Comparison of ENCODE assay signal across 16 mouse cellular contexts in genomic region chr19:5603664-5604063, GRCm38 (mm10). TPM values are rescaled to one million over a fixed set of nuclear protein-coding genes. Genes with fewer than 3 reads are reported as not detected.
DNase-seq lines count a peak whose midpoint lies in the region; ATAC-seq and TF ChIP-seq lines count a peak whose summit lies in the region.
"Had no signal": no experiment of that assay in that cellular context is flagged by ENCODE, and none has a peak within 500 bp of the region (broad histone marks: within the 10 kb centered on the region; RNA-seq: fewer than 3 reads in every experiment).

No protein-coding gene starts in this region.

- H3K79me2 ChIP-seq in MEL (ENCODE audit: control insufficient read depth, insufficient read depth, low read length, poor library complexity) = peaks cover 12% of the 10 kb centered on the region

- no peak overlapping the region for H3K27ac ChIP-seq in forebrain, embryonic 10.5 days
- no peak overlapping the region for H3K27ac ChIP-seq in forebrain, embryonic 14.5 days (ENCODE audit: low read depth, low read length)
- H3K27ac ChIP-seq in hindbrain, embryonic 13.5 days = no peak overlapping the region
- H3K27ac ChIP-seq in hindbrain, embryonic 14.5 days = no peak overlapping the region
- H3K27ac ChIP-seq in MEL (ENCODE audit: control insufficient read depth, low read depth, low read length) = no peak overlapping the region
- no peak overlapping the region for H3K27ac ChIP-seq in liver, embryonic 11.5 days (ENCODE audit: low read depth, low read length)
- H3K27ac ChIP-seq: embryonic facial prominence, embryonic 15.5 days; liver, embryonic 14.5 days; midbrain, embryonic 15.5 days had no signal

- TF ChIP-seq EP300 in MEL (IDR thresholded peaks at IDR 0.05; ENCODE audit: low read depth in 1 of 2, low read length in 2 of 2) = no peak

- TF ChIP-seq POLR2A in MEL (IDR thresholded peaks at IDR 0.05; ENCODE audit: control insufficient read depth in 1 of 2, insufficient read depth in 1 of 2, low read depth in 1 of 2, low read length in 2 of 2, poor library complexity in 1 of 2) = no peak

- H3K9ac ChIP-seq in forebrain, embryonic 14.5 days (ENCODE audit: low read length) = no peak overlapping the region
- peak overlapping the region; percentile 97; the same call in 1 of the 2 replicates for H3K9ac ChIP-seq in hindbrain, embryonic 13.5 days
- no peak overlapping the region for H3K9ac ChIP-seq in hindbrain, embryonic 14.5 days
- H3K9ac ChIP-seq in MEL (ENCODE audit: control insufficient read depth, low read depth, low read length, poor library complexity, severe bottlenecking) = no peak overlapping the region
- H3K9ac ChIP-seq in liver, embryonic 11.5 days (ENCODE audit: low read depth, low read length) = no peak overlapping the region
- H3K9ac ChIP-seq: embryonic facial prominence, embryonic 15.5 days; midbrain, embryonic 15.5 days had no signal

- TF ChIP-seq RAD21 in MEL (IDR thresholded peaks at IDR 0.05; ENCODE audit: low read depth, low read length) = no peak

- peak overlapping the region; percentile 100; the same call in 1 of the 2 replicates for H3K4me3 ChIP-seq in forebrain, embryonic 10.5 days
- H3K4me3 ChIP-seq in forebrain, embryonic 14.5 days (ENCODE audit: low read depth, low read length) = no peak overlapping the region
- no peak overlapping the region for H3K4me3 ChIP-seq in hindbrain, embryonic 13.5 days
- H3K4me3 ChIP-seq in hindbrain, embryonic 14.5 days (replicated peaks; ENCODE audit: low read length) = no peak overlapping the region
- H3K4me3 ChIP-seq in MEL (ENCODE audit: control insufficient read depth in 1 of 2, insufficient read depth in 1 of 2, low read depth in 2 of 2, low read length in 2 of 2) = no peak overlapping the region
- no peak overlapping the region for H3K4me3 ChIP-seq in liver, embryonic 11.5 days (ENCODE audit: low read depth, low read length)
- H3K4me3 ChIP-seq: midbrain, embryonic 15.5 days had no signal

- no peak overlapping the region for H3K4me2 ChIP-seq in forebrain, embryonic 14.5 days (ENCODE audit: low read length)
- peak overlapping the region; percentile 95; the same call in 1 of the 2 replicates for H3K4me2 ChIP-seq in hindbrain, embryonic 13.5 days
- H3K4me2 ChIP-seq in hindbrain, embryonic 14.5 days (replicated peaks) = no peak overlapping the region
- peak overlapping the region; percentile 98; the same call in 1 of the 2 replicates for H3K4me2 ChIP-seq in liver, embryonic 11.5 days

- 96% methylated on average over 7 of the region's 7 CpGs for WGBS in forebrain, embryonic 10.5 days
- 90% methylated on average over 7 of the region's 7 CpGs for WGBS in forebrain, embryonic 14.5 days
- WGBS in hindbrain, embryonic 13.5 days = 94% methylated on average over 7 of the region's 7 CpGs
- 91% methylated on average over 7 of the region's 7 CpGs for WGBS in hindbrain, embryonic 14.5 days
- 86% methylated on average over 7 of the region's 7 CpGs for WGBS in liver, embryonic 11.5 days

- no peaks in the 10 kb centered on the region for H3K9me3 ChIP-seq in forebrain, embryonic 10.5 days
- no peaks in the 10 kb centered on the region for H3K9me3 ChIP-seq in forebrain, embryonic 14.5 days (replicated peaks; ENCODE audit: control insufficient read depth, low read length)
- no peaks in the 10 kb centered on the region for H3K9me3 ChIP-seq in hindbrain, embryonic 13.5 days
- no peaks in the 10 kb centered on the region for H3K9me3 ChIP-seq in hindbrain, embryonic 14.5 days (ENCODE audit: control insufficient read depth, low read length)
- no peaks in the 10 kb centered on the region for H3K9me3 ChIP-seq in MEL (replicated peaks; ENCODE audit: insufficient read depth, low read length)
- no peaks in the 10 kb centered on the region for H3K9me3 ChIP-seq in liver, embryonic 11.5 days (ENCODE audit: control insufficient read depth, low read length)
- H3K9me3 ChIP-seq: embryonic facial prominence, embryonic 15.5 days; midbrain, embryonic 15.5 days had no signal

- no peak for DNase-seq in forebrain, embryonic 10.5 days (ENCODE audit: extremely low spot score, low spot score)
- no peak for DNase-seq in forebrain, embryonic 14.5 days (ENCODE audit: low spot score)
- DNase-seq in hindbrain, embryonic 14.5 days (ENCODE audit: low spot score) = no peak
- peak; percentile 47 for DNase-seq in MEL (ENCODE audit: low read depth, low spot score)
- DNase-seq in liver, embryonic 11.5 days (ENCODE audit: low spot score) = no peak
- DNase-seq in layer of hippocampus, postnatal 25 days (ENCODE audit: extremely low spot score in 1 of 2, low spot score in 1 of 2) = no peak
- DNase-seq in left cerebral cortex, postnatal 14 days (ENCODE audit: low spot score in 2 of 2) = no peak
- DNase-seq: adrenal gland, postnatal 14 days; heart, postnatal 4 days; kidney, adult 11 months; lung, postnatal 36 days had no signal

- no peak for TF ChIP-seq CTCF in MEL (IDR thresholded peaks at IDR 0.05 in 2 of 3, conservative IDR thresholded peaks at IDR 0.05 in 1 of 3; ENCODE audit: control insufficient read depth in 1 of 3, insufficient read depth in 1 of 3, low read depth in 2 of 3, low read length in 3 of 3, poor library complexity in 1 of 3, severe bottlenecking in 1 of 3)

- no peaks in the 10 kb centered on the region for H3K27me3 ChIP-seq in forebrain, embryonic 10.5 days (ENCODE audit: poor library complexity, severe bottlenecking)
- H3K27me3 ChIP-seq in forebrain, embryonic 14.5 days (replicated peaks; ENCODE audit: control insufficient read depth, insufficient read depth, low read length) = no peaks in the 10 kb centered on the region
- no peaks in the 10 kb centered on the region for H3K27me3 ChIP-seq in hindbrain, embryonic 13.5 days
- H3K27me3 ChIP-seq in hindbrain, embryonic 14.5 days (ENCODE audit: control insufficient read depth, insufficient read depth, low read length) = no peaks in the 10 kb centered on the region
- H3K27me3 ChIP-seq in MEL (ENCODE audit: control insufficient read depth in 1 of 2, insufficient read depth in 2 of 2, low read length in 2 of 2) = no peaks in the 10 kb centered on the region
- no peaks in the 10 kb centered on the region for H3K27me3 ChIP-seq in liver, embryonic 11.5 days (replicated peaks; ENCODE audit: control insufficient read depth, insufficient read depth, low read length)
- H3K27me3 ChIP-seq: embryonic facial prominence, embryonic 15.5 days; midbrain, embryonic 15.5 days had no signal

- ATAC-seq in forebrain, embryonic 14.5 days = no peak
- ATAC-seq in hindbrain, embryonic 13.5 days (ENCODE audit: low FRiP score) = no peak
- no peak for ATAC-seq in hindbrain, embryonic 14.5 days (ENCODE audit: low FRiP score)
- no peak for ATAC-seq in liver, embryonic 11.5 days (replicated peaks; ENCODE audit: low FRiP score)
- ATAC-seq: midbrain, embryonic 15.5 days had no signal

- peaks cover 33% of the 10 kb centered on the region for H3K4me1 ChIP-seq in forebrain, embryonic 10.5 days
- H3K4me1 ChIP-seq in forebrain, embryonic 14.5 days (ENCODE audit: control insufficient read depth, insufficient read depth, low read length) = peaks cover 11% of the 10 kb centered on the region
- H3K4me1 ChIP-seq in hindbrain, embryonic 13.5 days (replicated peaks) = peaks cover 39% of the 10 kb centered on the region
- H3K4me1 ChIP-seq in hindbrain, embryonic 14.5 days (replicated peaks; ENCODE audit: control insufficient read depth, insufficient read depth, low read length) = peaks cover 21% of the 10 kb centered on the region
- peaks cover 0 to 9% of the 10 kb centered on the region in 2 experiments; a peak in 3 of 4 replicates for H3K4me1 ChIP-seq in MEL (ENCODE audit: control insufficient read depth in 1 of 2, insufficient read depth in 2 of 2, low read length in 2 of 2)
- H3K4me1 ChIP-seq in liver, embryonic 11.5 days (replicated peaks; ENCODE audit: control insufficient read depth, insufficient read depth, low read length) = peaks cover 18% of the 10 kb centered on the region

- peaks cover 63% of the 10 kb centered on the region for H3K36me3 ChIP-seq in forebrain, embryonic 10.5 days (replicated peaks)
- peaks cover 61% of the 10 kb centered on the region for H3K36me3 ChIP-seq in forebrain, embryonic 14.5 days (ENCODE audit: control insufficient read depth, insufficient read depth, low read length)
- H3K36me3 ChIP-seq in hindbrain, embryonic 13.5 days = peaks cover 62% of the 10 kb centered on the region
- peaks cover 62% of the 10 kb centered on the region for H3K36me3 ChIP-seq in hindbrain, embryonic 14.5 days (replicated peaks; ENCODE audit: control insufficient read depth, insufficient read depth)
- H3K36me3 ChIP-seq in MEL (ENCODE audit: control insufficient read depth in 1 of 2, insufficient read depth in 2 of 2, low read length in 2 of 2) = peaks cover 0 to 5% of the 10 kb centered on the region in 2 experiments; a peak in 2 of 4 replicates
- peaks cover 47% of the 10 kb centered on the region for H3K36me3 ChIP-seq in liver, embryonic 11.5 days (ENCODE audit: control insufficient read depth, insufficient read depth, low read length)

- intact Hi-C loops in left cerebral cortex, postnatal 14 days (cut with DNase I) = no loop called here

RNA-seq across cellular contexts. Expression of gene Rnaseh2c, which starts 2.0 kb away (rescaled TPM):
- polyA plus RNA-seq in forebrain, embryonic 10.5 days (2016; fragmentation: Nextera tagmentation; extraction: Ambion mirVana) = 187 and 200 TPM in 2 replicates
- polyA plus RNA-seq in forebrain, embryonic 14.5 days (2014; fragmentation: Nextera tagmentation; extraction: Ambion mirVana) = 85.7 and 95.8 TPM in 2 replicates
- 71.2 and 80.6 TPM in 2 replicates for polyA plus RNA-seq in hindbrain, embryonic 13.5 days (2015; fragmentation: Nextera tagmentation; extraction: Ambion mirVana)
- 55.1 and 55.3 TPM in 2 replicates for polyA plus RNA-seq in hindbrain, embryonic 14.5 days (2014; fragmentation: Nextera tagmentation; extraction: Ambion mirVana)
- 109 and 124 TPM in 2 replicates for total RNA-seq in MEL (2012; rRNA removed)
- polyA plus RNA-seq in MEL (2012; ENCODE audit: insufficient read depth in 1 of 2, insufficient read length in 2 of 2, low read depth in 1 of 2, low replicate concordance in 2 of 2, missing spikeins in 1 of 2) = 100 to 1,000 TPM in 1 of 2 experiments, not detected in 1; 165 TPM
- 175 and 189 TPM in 2 replicates for polyA plus RNA-seq in liver, embryonic 11.5 days (2014; fragmentation: Nextera tagmentation; extraction: Ambion mirVana)
- 10 to 100 TPM; 67.6 to 85.2 TPM for total RNA-seq in layer of hippocampus, postnatal 25 days (2021)
- 10 to 100 TPM; 83.1 to 98.5 TPM for total RNA-seq in left cerebral cortex, postnatal 14 days (2021)

RNA-seq across cellular contexts. Expression of gene Kat5, which starts 6.4 kb away (rescaled TPM):
- polyA plus RNA-seq in forebrain, embryonic 10.5 days (2016; fragmentation: Nextera tagmentation; extraction: Ambion mirVana) = 64.9 and 67.9 TPM in 2 replicates
- 43.7 and 49.7 TPM in 2 replicates for polyA plus RNA-seq in forebrain, embryonic 14.5 days (2014; fragmentation: Nextera tagmentation; extraction: Ambion mirVana)
- polyA plus RNA-seq in hindbrain, embryonic 13.5 days (2015; fragmentation: Nextera tagmentation; extraction: Ambion mirVana) = 77.2 and 79.7 TPM in 2 replicates
- 38.4 and 41.0 TPM in 2 replicates for polyA plus RNA-seq in hindbrain, embryonic 14.5 days (2014; fragmentation: Nextera tagmentation; extraction: Ambion mirVana)
- 51.0 and 54.5 TPM in 2 replicates for total RNA-seq in MEL (2012; rRNA removed)
- 10 to 100 TPM in 1 of 2 experiments, not detected in 1; 67.6 TPM for polyA plus RNA-seq in MEL (2012; ENCODE audit: insufficient read depth in 1 of 2, insufficient read length in 2 of 2, low read depth in 1 of 2, low replicate concordance in 2 of 2, missing spikeins in 1 of 2)
- 24.0 and 28.0 TPM in 2 replicates for polyA plus RNA-seq in liver, embryonic 11.5 days (2014; fragmentation: Nextera tagmentation; extraction: Ambion mirVana)
- 10 to 100 TPM; 83.1 to 87.8 TPM for total RNA-seq in layer of hippocampus, postnatal 25 days (2021)
- 10 to 100 TPM; 76.1 to 81.7 TPM for total RNA-seq in left cerebral cortex, postnatal 14 days (2021)

RNA-seq across cellular contexts. Expression of gene Rela, which starts 33.6 kb away (rescaled TPM):
- polyA plus RNA-seq in forebrain, embryonic 10.5 days (2016; fragmentation: Nextera tagmentation; extraction: Ambion mirVana) = 30.3 and 31.2 TPM in 2 replicates
- polyA plus RNA-seq in forebrain, embryonic 14.5 days (2014; fragmentation: Nextera tagmentation; extraction: Ambion mirVana) = 29.8 and 35.8 TPM in 2 replicates
- polyA plus RNA-seq in hindbrain, embryonic 13.5 days (2015; fragmentation: Nextera tagmentation; extraction: Ambion mirVana) = 30.1 and 35.2 TPM in 2 replicates
- polyA plus RNA-seq in hindbrain, embryonic 14.5 days (2014; fragmentation: Nextera tagmentation; extraction: Ambion mirVana) = 30.2 and 31.0 TPM in 2 replicates
- 16.4 and 19.0 TPM in 2 replicates for total RNA-seq in MEL (2012; rRNA removed)
- 10 to 100 TPM in 1 of 2 experiments, not detected in 1; 61.7 TPM for polyA plus RNA-seq in MEL (2012; ENCODE audit: insufficient read depth in 1 of 2, insufficient read length in 2 of 2, low read depth in 1 of 2, low replicate concordance in 2 of 2, missing spikeins in 1 of 2)
- 57.1 and 57.7 TPM in 2 replicates for polyA plus RNA-seq in liver, embryonic 11.5 days (2014; fragmentation: Nextera tagmentation; extraction: Ambion mirVana)
- total RNA-seq in layer of hippocampus, postnatal 25 days (2021) = 10 to 100 TPM; 20.6 to 22.0 TPM
- total RNA-seq in left cerebral cortex, postnatal 14 days (2021) = 10 to 100 TPM; 22.0 to 23.9 TPM

RNA-seq across cellular contexts. Expression of gene Ap5b1, which starts 35.8 kb away (rescaled TPM):
- 2.0 TPM in 2 replicates for polyA plus RNA-seq in forebrain, embryonic 10.5 days (2016; fragmentation: Nextera tagmentation; extraction: Ambion mirVana)
- 1.5 and 1.6 TPM in 2 replicates for polyA plus RNA-seq in forebrain, embryonic 14.5 days (2014; fragmentation: Nextera tagmentation; extraction: Ambion mirVana)
- polyA plus RNA-seq in hindbrain, embryonic 13.5 days (2015; fragmentation: Nextera tagmentation; extraction: Ambion mirVana) = 2.2 and 2.9 TPM in 2 replicates
- polyA plus RNA-seq in hindbrain, embryonic 14.5 days (2014; fragmentation: Nextera tagmentation; extraction: Ambion mirVana) = 3.8 and 4.0 TPM in 2 replicates
- total RNA-seq in MEL (2012; rRNA removed) = 18.0 and 18.5 TPM in 2 replicates
- 10 to 100 TPM in 1 of 2 experiments, not detected in 1; 28.1 TPM for polyA plus RNA-seq in MEL (2012; ENCODE audit: insufficient read depth in 1 of 2, insufficient read length in 2 of 2, low read depth in 1 of 2, low replicate concordance in 2 of 2, missing spikeins in 1 of 2)
- 3.6 and 3.8 TPM in 2 replicates for polyA plus RNA-seq in liver, embryonic 11.5 days (2014; fragmentation: Nextera tagmentation; extraction: Ambion mirVana)
- 1 to 10 TPM; 7.7 to 8.2 TPM for total RNA-seq in layer of hippocampus, postnatal 25 days (2021)
- total RNA-seq in left cerebral cortex, postnatal 14 days (2021) = 1 to 10 TPM; 7.4 to 8.2 TPM

RNA-seq across cellular contexts. Expression of gene Ovol1, which starts 43.2 kb away (rescaled TPM):
- 0.37 and 0.52 TPM in 2 replicates for polyA plus RNA-seq in forebrain, embryonic 10.5 days (2016; fragmentation: Nextera tagmentation; extraction: Ambion mirVana)
- polyA plus RNA-seq in forebrain, embryonic 14.5 days (2014; fragmentation: Nextera tagmentation; extraction: Ambion mirVana) = 0.16 TPM in 1 of 2 replicates, not detected in the other
- 0.21 TPM in 1 of 2 replicates, not detected in the other for polyA plus RNA-seq in hindbrain, embryonic 13.5 days (2015; fragmentation: Nextera tagmentation; extraction: Ambion mirVana)
- 0.07 and 0.15 TPM in 2 replicates for polyA plus RNA-seq in hindbrain, embryonic 14.5 days (2014; fragmentation: Nextera tagmentation; extraction: Ambion mirVana)
- not detected in 2 replicates for total RNA-seq in MEL (2012; rRNA removed)
- polyA plus RNA-seq in MEL (2012; ENCODE audit: insufficient read depth in 1 of 2, insufficient read length in 2 of 2, low read depth in 1 of 2, low replicate concordance in 2 of 2, missing spikeins in 1 of 2) = under 1 TPM in 1 of 2 experiments, not detected in 1; 0.06 TPM
- polyA plus RNA-seq in liver, embryonic 11.5 days (2014; fragmentation: Nextera tagmentation; extraction: Ambion mirVana) = 0.22 TPM in 1 of 2 replicates, not detected in the other
- total RNA-seq in layer of hippocampus, postnatal 25 days (2021) = not detected
- total RNA-seq in left cerebral cortex, postnatal 14 days (2021) = not detected
- total RNA-seq: adrenal gland, postnatal 14 days; granulocyte monocyte progenitor cell, adult 5-6 weeks; heart, postnatal 4 days had no signal

Comparison
In these comparisons a context has a peak if more than half of its experiments do, and no peak if none do; other contexts are left out.
1. H3K4me2 ChIP-seq: peak in hindbrain, embryonic 13.5 days (single experiment) and liver, embryonic 11.5 days (single experiment); none in forebrain, embryonic 14.5 days (single experiment) and hindbrain, embryonic 14.5 days (single experiment).